Mouse (Mus musculus) erythroblast, embryonic 14.5 days (primary cell): ENCODE results near the gene Smad1.

Experiments used
- GATA1 ChIP-seq: IDR thresholded peaks from 2 replicates; pipeline ENCODE4 v1.6.1; 2012; ENCODE audit warnings: low read length, inconsistent platforms, mixed read lengths
- TAL1 ChIP-seq: IDR thresholded peaks from 3 replicates; pipeline ENCODE4 v1.6.1; 2012; ENCODE audit warnings: low read length, inconsistent platforms, mixed read lengths

GRCm38 (mm10) chr8:79305941-79306340 is 93.4 kb downstream of the Smad1 start:
- TF ChIP-seq TAL1 = no peak
- no peak for TF ChIP-seq GATA1
